Mouse (Mus musculus) B cell, adult 2 months (primary cell): ENCODE data around the gene Il6.
"Not testable (repeated sequence)": the region's sequence is repeated elsewhere in the genome, so short reads cannot be mapped to it uniquely, and the experiment has no call there.

Experiments
- DNase-seq, 2 experiments: peaks; one replicate each; pipeline ENCODE4 v3.0.0; 2022

The Il6 gene

DNA sequence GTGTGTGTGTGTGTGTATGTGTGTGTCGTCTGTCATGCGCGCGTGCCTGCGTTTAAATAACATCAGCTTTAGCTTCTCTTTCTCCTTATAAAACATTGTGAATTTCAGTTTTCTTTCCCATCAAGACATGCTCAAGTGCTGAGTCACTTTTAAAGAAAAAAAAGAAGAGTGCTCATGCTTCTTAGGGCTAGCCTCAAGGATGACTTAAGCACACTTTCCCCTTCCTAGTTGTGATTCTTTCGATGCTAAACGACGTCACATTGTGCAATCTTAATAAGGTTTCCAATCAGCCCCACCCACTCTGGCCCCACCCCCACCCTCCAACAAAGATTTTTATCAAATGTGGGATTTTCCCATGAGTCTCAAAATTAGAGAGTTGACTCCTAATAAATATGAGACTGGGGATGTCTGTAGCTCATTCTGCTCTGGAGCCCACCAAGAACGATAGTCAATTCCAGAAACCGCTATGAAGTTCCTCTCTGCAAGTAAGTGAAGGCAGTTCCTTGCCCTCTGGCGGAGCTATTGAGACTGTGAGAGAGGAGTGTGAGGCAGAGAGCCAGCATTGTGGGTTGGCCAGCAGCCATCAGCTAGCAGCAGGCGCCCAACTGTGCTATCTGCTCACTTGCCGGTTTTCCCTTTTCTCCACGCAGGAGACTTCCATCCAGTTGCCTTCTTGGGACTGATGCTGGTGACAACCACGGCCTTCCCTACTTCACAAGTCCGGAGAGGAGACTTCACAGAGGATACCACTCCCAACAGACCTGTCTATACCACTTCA lies at the start of gene Il6:
Gene Il6 (plus strand): TSS at position 389 of the 778 bp plus-strand sequence.
- peak; percentile 6 to 8 for DNase-seq

DNA sequence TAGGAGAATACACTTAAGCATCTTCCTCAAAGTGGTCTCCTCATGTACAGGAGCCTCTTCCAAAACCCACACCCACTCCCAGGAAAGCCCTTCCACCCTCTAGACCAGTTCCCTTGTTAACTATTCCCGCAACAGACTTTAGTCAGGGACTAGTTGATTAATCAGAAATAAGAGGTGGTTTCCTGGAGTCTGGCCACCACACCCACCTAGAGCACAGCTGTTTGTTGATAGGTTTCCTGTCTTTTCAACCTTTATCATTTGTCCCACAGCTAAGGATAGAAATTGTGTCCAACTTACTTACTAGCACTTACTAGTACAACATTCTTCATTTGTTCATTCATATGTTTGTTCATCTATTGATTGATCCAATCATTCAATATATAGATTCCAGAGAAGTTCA lies 49.4 kb upstream of the Il6 start:
- DNase-seq: no peak

DNA sequence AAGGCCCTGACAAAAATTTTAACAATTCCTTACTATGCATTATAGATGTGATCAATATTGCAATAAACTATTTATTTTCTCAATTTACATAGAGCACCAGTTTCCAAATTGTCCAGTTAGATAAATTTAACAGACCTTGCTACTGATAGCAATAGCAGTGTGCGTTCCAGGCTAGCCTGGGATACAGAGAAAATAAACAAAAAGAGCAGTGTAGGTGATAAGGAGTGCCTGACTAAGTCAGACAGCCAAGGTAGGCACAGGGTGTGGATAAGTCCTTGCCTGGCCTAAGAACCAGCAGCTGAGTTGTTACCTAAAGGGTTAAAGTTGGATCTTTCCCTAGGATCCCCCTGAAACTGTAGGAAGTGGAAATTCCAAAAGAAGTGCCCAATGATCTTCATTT lies 42.7 kb upstream of the Il6 start:
- DNase-seq: no peak

DNA sequence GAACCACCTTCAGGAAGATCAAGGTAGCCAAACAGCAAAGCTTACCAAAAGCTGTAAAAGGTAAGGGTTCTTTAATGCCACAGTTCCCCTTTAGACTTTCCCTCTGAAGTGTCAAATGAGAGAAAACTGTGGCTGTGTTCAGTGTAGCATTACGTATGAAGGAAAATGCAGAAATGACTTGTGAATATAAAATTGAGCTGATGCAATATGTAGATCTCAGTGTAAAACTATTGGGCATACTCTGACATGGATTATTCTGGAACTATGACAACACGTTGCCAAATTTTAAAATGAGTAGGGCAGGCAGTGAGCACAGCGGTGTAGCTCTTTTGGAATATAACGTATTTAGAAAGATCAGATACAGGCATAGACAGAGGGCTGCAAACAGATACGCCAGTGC lies 40.1 kb upstream of the Il6 start:
- DNase-seq: no peak

DNA sequence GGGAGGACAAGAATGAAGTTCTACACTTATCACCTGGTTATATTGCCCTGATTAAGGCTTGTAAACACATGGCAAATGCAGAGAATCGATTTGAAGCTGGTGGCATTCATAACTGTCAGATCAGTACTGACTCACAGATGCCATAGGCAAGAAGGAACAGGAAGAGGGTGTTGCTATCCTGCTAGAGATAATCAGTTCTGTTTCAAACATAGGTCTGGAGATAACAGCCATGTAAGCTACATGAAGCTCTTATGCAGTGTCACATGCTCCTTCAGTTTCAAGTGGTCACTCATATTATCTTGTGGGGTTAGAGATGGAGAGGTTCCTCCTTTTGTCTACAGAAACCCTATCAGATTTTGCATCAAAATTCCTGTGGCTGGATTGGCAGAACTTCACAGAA lies 39.4 kb upstream of the Il6 start:
- DNase-seq: no peak

DNA sequence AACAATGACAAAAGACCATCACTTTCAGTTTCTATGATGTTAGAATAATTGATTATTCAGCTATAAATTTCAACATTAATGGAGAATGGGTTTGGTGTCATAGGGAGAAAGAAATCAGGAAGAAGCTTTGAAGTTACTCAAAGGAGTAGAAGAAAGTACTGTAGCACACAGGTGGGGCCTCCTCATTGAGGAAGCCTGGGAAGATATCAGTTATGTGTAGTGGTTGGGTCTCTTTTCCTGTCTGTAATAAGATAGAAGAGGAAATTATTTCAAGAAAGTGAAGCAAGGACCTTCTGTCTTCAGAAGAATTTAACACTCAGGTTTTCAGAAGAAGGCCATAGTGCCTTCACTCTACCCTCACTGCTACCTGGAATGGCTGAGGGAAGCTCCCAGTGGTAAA lies 38.8 kb upstream of the Il6 start:
- DNase-seq: no peak

DNA sequence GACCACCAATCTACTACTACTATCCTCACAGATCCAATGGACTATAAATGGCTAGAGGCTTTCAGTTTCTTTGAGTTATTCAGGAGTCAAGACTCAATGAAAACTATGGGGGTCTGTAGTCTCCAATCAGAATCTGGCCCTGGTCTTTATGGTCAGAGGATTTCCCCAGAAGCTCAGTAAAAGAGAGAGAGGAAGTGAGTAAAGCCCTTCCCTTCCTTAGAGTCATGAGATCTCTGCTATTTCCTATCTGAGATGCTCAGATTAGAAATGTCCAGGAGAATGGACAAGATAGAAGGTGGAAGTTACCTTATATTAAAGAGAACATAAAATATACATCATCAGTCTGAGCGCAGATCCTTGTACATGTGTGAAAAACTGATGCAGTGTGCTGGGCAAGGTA lies 19.3 kb upstream of the Il6 start:
- no peak for DNase-seq

DNA sequence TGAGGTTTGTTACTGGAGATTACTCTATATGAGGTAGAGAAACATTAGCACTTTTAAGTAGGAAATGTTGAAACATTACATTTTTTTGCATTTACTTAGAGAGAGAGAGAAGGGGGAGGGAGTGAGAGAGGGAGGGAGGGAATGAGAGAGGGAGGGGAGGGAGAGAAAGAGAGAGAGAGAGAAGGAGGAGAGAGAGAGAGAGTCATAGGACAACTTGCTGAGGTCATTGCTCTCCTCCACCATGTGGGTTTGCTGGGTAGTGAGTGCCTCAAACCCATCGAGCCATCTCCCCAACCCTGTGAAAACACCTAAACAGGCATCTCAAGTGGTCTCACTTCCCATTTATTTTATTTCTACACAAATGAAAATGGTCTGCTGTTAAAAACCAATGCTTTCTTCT lies 18.6 kb upstream of the Il6 start:
- no peak for DNase-seq

DNA sequence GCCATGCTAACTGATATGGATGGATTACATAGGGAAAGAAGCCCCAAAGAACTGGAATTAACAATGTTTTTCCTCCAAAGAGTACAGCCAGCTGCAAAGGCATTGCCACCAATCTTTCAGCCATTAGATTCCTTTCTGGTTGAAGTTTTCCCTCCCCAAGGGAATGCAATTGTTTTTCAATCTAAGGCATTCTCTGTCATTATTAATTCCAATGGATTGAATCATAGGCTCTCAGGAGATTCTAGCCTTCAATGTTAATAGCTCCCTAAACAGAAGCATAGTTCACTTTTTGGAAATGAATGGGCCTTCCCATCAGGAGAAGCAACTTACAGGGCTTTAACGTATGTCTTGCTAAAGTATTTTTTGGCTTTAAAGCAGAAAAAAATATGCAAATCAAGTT lies 15.6 kb upstream of the Il6 start:
- no peak for DNase-seq

DNA sequence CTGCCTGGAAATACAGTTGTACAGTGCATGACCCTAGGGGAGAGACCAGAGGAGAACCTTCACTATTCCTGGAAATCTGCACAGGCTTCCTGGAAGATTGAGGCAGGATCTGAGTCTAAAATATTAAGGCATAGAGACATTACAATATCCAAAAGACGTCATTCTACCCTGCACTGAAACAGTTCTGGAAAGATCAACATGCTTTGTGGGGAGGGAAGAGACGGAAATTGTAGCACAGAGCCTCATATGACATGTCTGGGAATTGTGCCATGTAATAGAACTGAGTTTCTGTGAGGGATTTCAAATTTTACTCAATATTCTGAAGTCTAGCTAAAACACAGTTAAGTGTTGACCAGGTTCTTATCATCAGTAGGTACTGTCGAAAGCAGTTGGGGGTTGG lies 12.0 kb upstream of the Il6 start:
- DNase-seq: no peak

DNA sequence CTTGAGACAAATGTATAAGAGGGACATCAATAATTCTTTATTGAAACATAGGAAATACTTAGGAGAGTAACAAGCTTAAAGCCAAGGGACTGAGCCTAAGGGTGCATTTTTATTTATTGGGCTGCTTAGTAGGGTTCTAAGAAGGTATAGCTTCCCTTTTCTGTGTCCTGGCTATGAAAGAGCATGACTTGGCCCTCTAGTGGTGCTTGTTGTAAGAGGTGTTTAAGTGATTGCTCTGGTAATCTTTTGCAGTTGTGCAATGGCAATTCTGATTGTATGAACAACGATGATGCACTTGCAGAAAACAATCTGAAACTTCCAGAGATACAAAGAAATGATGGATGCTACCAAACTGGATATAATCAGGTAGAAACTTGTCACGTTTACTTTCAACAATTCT lies 1.7 kb downstream of the Il6 start:
- peak; percentile 30 to 31 for DNase-seq

DNA sequence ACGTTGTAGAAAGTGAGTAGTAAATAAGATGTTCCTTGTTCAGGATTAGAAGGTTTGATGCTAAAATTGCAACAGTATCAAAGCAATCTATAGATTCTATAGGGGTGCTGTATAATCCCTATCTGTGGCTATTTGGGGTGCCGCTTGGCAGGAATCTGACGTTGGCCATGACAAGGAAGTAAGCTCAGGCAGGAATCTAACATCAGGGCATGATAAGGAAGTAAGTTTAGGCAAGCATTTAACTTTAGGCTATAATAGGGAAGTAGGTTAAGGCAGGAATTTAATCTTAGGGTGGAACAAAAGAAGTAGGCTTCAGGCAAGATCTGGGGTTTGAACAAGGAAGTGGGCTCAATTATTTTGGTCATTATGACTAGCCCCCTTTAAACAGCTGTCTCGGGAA lies 22.9 kb downstream of the Il6 start:
- not testable (repeated sequence) for DNase-seq

DNA sequence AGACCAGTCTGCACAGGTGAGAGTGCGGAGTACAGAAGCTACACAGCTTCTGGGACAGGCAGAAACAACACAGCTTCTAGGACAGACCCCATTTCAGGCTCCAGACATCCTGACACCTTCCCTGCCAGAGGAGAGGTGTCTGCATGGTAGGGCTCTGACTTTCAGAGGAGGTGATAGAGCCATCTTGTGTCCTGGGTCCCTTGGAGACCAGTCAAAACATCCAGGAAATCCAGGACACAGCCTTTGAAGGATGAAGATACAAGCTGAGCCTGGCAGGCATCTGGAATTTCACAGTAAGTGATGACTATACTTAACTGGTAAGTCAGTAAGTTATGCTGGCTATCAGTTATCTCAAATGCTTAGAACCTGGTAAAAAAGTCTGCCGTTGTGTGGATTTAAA lies 24.2 kb downstream of the Il6 start:
- not testable (repeated sequence) for DNase-seq

DNA sequence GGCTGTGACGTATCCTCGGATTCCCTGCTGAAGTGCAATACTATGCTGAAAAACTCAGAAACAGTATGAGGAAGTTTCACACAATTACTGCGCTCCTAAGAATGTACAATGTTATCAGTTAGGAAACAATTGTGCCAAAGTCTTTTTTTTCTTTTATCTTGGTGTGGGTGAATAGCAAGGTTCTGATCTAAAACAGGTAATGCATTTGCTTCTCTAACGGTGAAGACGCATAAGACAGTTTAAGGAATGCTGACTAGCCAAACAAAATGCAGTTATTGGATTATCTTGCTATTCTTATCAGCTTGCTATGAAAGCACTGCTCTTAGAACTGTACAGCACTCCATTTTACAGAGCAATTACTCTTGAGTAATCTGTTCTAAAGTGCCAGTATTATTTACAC lies 26.4 kb downstream of the Il6 start:
- not testable (repeated sequence) for DNase-seq

DNA sequence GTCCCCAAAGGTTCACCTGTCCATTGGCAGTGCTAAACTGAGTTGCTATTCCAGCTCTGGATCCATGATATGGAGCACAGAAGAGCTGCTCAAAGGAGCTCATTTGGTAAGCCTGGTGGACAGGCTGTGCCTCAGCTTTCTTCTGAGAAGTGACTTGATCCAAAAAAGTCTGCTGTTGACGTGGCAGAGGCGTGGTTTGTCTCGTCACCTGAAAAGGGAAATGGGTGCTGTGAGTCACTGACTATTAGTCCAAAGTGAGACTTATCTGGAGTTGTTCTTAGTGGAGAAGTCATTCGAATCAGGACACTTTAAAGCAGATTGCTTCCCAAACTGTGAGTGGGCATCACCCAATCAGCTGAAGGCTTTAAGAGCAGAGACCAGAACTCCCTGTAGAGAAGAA lies 26.9 kb downstream of the Il6 start:
- DNase-seq: not testable (repeated sequence)

DNA sequence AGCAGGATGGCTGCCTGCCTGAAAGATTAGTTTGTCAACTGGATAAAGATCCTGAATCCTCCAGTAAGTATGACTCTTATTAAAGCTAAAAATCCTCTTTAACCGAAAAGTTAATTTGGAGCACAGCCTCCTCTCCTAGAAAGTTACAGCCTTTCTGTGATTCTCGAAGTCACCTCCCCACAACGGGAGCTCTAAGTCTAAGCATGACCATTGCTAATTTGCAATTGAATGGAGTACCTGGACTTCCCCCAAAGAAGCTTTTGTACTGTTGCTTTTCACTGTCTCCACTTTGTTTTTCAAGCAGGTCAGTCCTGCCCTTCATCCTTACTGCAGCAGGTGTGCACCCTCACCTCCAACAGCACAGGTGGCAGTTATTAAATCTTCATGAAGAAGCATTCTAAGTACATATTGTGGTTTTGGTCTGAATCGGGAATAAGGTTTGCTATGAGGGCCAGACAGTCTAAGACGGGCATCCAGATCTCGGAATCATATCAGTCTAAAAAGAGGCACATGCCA lies 45.4 kb downstream of the Il6 start:
- DNase-seq: no peak

DNA sequence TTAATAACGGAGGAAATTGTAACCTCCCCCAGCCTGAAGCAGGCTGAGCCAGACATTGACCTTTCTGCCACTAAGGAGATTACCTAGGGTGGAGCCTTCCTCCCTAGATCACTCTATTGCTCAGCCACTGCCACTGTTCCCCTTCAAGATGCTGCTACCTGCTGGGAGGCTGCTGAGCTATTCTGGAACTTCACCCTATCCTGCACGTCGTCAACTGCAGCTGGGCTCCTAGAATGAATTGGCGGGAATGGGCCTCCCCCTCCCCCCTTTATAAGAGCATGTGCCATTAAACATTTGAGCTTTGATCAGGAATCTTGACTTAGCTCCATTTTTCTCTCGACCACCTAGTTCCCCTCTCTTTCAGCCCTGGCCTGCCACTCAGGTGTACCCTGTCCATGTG lies 46.7 kb downstream of the Il6 start:
- DNase-seq: not testable (repeated sequence)

DNA sequence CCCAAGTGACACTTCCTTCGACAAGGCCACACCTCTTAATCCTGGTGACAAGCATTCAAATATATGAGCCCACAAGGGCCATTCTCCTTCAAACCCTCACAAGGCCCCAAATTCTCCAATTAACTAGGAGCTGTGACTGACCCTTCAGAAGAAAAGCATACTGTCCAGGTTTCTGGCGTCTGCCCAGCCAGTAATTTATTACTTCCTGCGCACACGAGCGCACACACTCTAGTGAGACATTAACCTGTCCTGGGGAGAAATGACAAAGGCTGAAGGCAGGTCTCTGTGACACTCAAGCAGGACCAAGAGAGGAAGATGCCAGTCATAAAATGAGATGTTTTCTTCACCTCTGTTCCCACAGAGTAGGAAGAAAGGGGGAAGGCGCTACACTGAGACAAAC lies 54.8 kb downstream of the Il6 start:
- no peak for DNase-seq
